Comparison of ENCODE assay signal across 13 mouse cellular contexts in genomic region chr17:6995504-6995903, GRCm38 (mm10). TPM values are rescaled to one million over a fixed set of nuclear protein-coding genes. Genes with fewer than 3 reads are reported as not detected.
"Had no signal": no experiment of that assay in that cellular context is flagged by ENCODE, and none has a peak within 500 bp of the region (broad histone marks: within the 10 kb centered on the region; RNA-seq: fewer than 3 reads in every experiment).

No protein-coding gene starts in this region.

RNA-seq across cellular contexts. Expression of gene Gm49721, which starts 16.8 kb away (rescaled TPM):
- polyA plus RNA-seq: macrophage; neural tube, embryonic 14.5 days; spleen, adult 2 months had no signal

RNA-seq across cellular contexts. Expression of gene Gm1604a, which starts 29.9 kb away (rescaled TPM):
- polyA plus RNA-seq: lung, adult 2 months; lung, embryonic 15.5 days; lung, postnatal 0 days; macrophage; midbrain, embryonic 11.5 days; midbrain, embryonic 13.5 days; neural tube, embryonic 12.5 days; neural tube, embryonic 14.5 days; spleen, adult 2 months; stomach, embryonic 15.5 days; stomach, postnatal 0 days; testis, adult 2 months; urinary bladder, adult 2 months had no signal
